Mouse (Mus musculus): ENCODE data around the gene Gnptab.
"Not testable (repeated sequence)": the region's sequence is repeated elsewhere in the genome, so short reads cannot be mapped to it uniquely, and the experiment has no call there.

The Gnptab gene

GRCm38 (mm10) chr10:88379013-88379885, at the start of gene Gnptab, which contains the start of gene Dram1:
Gnptab (plus strand) TSS chr10:88379132.
Dram1 (minus strand) TSS chr10:88379080.
- DNase-seq, result peak; percentile 86

- DNase-seq, result peak; percentile 43
Measured at GRCm38 (mm10) chr10:88330695-88331094, 48.2 kb upstream of the Gnptab start.

GRCm38 (mm10) chr10:88340660-88341059, 38.3 kb upstream of the Gnptab start:
- DNase-seq, result no peak

DNA sequence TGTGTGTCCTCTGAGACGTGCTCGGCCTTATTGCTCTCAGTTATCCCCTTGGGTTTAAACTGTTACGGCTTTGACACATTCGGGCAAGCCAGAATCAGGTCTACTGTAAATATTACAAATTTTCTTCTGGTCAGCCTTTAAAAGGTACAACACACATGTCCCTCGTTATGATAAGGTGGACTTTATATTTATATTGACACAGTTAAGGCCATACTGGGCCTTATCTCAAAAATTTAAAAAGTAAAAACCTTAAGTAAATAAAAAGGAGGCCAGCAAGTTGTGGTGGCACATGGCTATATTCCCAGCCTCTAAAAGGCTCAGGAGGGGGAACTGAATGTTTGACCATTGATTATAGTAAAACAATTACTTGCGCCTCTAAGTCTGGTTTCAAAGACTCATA, 37.6 kb upstream of the Gnptab start:
- no peak for DNase-seq

GRCm38 (mm10) chr10:88345899-88346401, 33.0 kb upstream of the Gnptab start:
- DNase-seq, result no peak

DNA sequence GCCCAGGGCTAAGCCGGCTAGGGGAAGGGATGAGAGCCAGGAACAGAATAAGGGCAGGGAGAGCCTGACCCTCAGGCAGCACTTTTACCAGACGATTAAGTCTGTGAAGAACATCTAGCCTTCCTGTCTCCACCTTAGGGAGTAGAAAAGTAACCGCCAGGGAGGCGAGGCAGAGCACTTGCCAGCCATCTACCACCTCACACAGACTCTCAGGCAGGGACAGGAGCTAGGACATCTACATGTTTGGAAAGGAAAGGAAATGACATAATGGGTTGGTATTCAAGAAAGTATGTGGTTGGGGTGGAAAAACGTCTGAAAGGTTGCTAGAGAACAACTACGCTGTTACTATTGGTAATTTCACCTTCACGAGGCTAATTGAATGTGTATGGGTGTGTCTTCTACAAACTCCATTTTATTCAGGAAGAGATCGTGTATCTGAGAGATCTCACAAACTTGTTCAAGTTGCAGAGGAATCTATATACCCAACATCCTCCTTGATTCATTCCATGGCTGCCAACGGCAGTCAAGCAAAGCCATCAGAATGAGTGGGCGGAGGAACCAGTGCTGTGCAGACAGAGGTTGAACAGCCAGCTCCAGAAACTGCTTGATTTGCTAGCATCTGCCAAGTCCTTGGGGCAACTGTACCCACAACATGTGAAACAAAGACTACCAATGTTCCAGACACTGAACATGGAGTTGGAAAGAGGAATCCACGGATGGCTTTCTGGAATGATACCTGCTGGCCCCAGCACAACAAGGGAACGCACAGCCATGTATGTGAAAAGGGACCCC, 32.3 kb upstream of the Gnptab start:
- DNase-seq, result no peak

GRCm38 (mm10) chr10:88349800-88350199, 29.1 kb upstream of the Gnptab start:
- no peak for DNase-seq

- no peak for DNase-seq
Measured at GRCm38 (mm10) chr10:88350687-88351086, 28.2 kb upstream of the Gnptab start.

DNA sequence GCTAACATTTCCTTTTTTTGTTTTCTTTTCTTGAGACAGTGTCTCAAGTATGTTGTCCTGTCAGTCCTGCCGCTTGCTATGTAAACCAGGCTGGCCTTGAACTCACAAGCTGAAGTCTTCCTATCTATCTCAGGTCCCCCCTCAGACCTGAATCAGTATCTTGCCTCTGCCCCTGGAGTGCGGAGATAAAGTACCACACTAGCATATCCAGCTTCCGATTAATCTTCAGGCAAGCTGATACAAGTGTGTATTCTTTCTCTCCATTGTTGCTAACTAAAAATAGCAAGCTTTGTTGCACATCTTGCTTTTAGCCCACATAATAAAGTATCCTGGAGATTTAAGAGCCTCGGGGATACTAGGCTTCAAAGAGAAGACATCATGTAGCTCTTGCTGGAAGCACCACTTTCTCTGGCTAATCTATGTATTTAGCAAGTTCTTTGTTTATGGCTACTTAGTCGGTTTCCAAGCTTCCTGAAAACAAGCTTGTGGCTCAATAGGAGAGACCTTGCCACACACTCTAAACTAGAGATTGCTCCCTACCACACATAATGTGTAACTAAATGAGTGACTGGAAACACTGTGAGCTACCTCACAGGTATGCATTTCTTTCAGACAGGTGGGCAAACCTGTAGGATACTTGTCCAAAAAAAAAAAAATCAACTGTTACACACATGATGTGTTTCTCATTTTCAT, 27.4 kb upstream of the Gnptab start:
- DNase-seq, result no peak

- peak; percentile 40 for DNase-seq
Measured at GRCm38 (mm10) chr10:88352549-88352948, 26.4 kb upstream of the Gnptab start.

- DNase-seq, result no peak
Measured at GRCm38 (mm10) chr10:88354599-88354998, 24.3 kb upstream of the Gnptab start.

GRCm38 (mm10) chr10:88356114-88356982, 22.6 kb upstream of the Gnptab start:
- DNase-seq, result no peak

- DNase-seq, result peak; percentile 58
Measured at GRCm38 (mm10) chr10:88356983-88357559, 21.9 kb upstream of the Gnptab start.

DNA sequence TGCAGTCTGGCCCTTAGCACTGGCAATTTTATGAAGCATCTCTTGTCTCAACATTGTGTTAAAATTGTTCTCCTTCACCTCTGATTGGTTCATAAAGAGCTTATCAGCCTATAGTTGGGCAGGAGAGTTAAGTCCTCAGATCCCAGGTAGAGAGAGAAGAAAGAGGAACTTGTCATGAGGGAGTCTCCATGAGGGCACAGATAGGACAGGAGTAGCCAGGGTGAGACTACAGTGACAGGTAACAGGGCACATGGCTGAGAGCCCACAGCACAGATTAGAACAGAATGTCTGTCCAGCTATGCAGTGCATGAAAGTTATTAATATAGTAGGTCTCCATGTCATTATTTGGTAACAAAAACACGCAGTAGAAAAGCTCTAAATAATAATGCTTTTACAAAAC, 16.7 kb upstream of the Gnptab start:
- DNase-seq, result no peak

DNA sequence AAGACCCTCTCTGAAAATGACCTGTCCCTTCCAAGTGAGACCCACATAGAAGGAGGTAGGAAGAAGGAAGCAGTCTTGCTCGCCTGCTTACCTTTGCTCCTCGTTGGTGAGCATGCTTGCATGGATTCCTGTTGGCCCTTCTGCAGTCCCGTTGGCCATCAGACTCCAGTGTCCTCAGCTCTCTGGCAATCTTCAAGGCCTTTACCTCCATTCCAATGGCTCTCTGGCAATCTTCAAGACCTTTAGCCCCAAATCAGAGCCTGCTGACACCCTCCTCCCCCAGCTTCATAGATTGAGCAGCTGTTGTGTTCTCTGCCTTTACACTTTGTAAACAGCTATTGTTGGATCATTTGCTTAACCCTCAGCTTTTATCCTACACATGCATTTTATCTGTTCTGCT, 14.7 kb upstream of the Gnptab start:
- DNase-seq, result no peak

- DNase-seq, result no peak
Measured at GRCm38 (mm10) chr10:88369233-88369632, 9.7 kb upstream of the Gnptab start.

GRCm38 (mm10) chr10:88371793-88372192, 7.1 kb upstream of the Gnptab start:
- no peak for DNase-seq

- DNase-seq, result no peak
Measured at GRCm38 (mm10) chr10:88372436-88372835, 6.5 kb upstream of the Gnptab start.

- not testable (repeated sequence) for DNase-seq
Measured at GRCm38 (mm10) chr10:88372945-88373344, 6.0 kb upstream of the Gnptab start.

DNA sequence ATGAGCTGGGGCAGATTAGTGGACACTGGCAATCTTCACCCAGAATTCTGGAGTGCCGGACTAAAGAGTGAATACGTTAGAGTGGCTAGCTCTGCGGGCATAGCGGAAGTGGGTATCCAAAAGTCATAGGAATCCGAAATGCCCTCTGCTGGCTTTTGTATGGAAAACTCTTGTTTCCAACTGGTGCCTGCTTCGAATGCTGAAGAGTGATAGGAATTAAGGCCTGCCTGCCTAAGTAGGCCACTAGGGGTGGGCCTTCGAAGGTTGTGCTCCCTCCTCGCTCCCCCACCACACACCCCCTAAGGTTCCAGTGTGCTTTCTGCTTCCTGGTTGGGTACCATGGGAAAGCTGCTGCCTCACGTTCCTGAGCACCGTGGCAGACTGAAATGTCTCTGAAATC, 3.9 kb upstream of the Gnptab start:
- DNase-seq, result no peak

GRCm38 (mm10) chr10:88376770-88377169, 2.2 kb upstream of the Gnptab start:
- peak; percentile 91 for DNase-seq

GRCm38 (mm10) chr10:88377666-88378065, 1.3 kb upstream of the Gnptab start:
- DNase-seq, result no peak

All from kidney, adult 9 months (tissue).